Mouse (Mus musculus): ENCODE data around the gene Rit1.
"Not testable (repeated sequence)": the region's sequence is repeated elsewhere in the genome, so short reads cannot be mapped to it uniquely, and the experiment has no call there.

Gene Rit1

GRCm38 (mm10) chr3:88716399-88717197, at the start of gene Rit1:
Rit1 (plus strand) TSS chr3:88716838.
- peak; percentile 92 for DNase-seq (ENCODE audit: low read depth, low spot score)

DNA sequence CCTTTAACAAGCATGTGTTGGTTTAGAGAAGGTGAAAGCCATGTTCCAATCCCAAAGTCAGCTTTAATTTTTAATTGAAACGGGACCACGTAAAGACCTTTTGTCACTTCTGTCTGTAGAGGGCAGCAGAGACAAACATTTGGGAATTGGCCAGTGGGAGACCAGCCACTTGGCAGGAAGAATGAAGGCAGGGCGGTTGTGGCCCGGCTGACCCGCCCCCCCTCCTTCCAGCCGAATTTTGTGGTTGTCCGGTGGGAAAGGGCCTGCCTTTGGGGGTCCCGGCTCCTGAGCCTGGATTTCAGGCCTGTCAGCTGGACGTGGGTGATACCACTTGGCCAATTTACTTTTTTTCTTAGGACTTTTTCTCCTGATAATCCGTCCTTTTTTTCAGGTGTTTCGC, 39.2 kb upstream of the Rit1 start:
- peak; percentile 88 for DNase-seq (ENCODE audit: low read depth, low spot score)

DNA sequence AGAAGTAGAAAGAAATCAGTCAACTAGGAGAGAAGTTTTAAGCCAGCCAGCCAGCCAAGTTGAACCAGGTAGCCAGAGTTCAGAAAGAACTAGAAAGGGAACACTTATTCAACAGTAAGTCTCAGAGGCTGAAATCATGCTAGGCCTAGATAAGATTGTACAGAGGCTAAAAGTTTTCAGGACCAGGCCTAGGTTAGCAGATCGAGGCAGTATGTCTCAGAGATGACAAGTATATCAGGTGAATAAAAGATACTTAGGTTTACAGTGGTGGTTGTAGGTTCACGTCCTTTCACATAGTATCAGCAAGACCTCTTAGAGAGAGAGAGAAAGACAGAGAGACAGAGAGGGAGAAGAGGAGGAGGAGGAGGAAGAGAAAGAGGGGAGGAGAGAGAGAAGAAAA, 32.8 kb upstream of the Rit1 start:
- DNase-seq (ENCODE audit: low read depth, low spot score): no peak

- DNase-seq (ENCODE audit: low read depth, low spot score): no peak
These were observed 32.2 kb upstream of the Rit1 start for GRCm38 (mm10) chr3:88684236-88684979.

DNA sequence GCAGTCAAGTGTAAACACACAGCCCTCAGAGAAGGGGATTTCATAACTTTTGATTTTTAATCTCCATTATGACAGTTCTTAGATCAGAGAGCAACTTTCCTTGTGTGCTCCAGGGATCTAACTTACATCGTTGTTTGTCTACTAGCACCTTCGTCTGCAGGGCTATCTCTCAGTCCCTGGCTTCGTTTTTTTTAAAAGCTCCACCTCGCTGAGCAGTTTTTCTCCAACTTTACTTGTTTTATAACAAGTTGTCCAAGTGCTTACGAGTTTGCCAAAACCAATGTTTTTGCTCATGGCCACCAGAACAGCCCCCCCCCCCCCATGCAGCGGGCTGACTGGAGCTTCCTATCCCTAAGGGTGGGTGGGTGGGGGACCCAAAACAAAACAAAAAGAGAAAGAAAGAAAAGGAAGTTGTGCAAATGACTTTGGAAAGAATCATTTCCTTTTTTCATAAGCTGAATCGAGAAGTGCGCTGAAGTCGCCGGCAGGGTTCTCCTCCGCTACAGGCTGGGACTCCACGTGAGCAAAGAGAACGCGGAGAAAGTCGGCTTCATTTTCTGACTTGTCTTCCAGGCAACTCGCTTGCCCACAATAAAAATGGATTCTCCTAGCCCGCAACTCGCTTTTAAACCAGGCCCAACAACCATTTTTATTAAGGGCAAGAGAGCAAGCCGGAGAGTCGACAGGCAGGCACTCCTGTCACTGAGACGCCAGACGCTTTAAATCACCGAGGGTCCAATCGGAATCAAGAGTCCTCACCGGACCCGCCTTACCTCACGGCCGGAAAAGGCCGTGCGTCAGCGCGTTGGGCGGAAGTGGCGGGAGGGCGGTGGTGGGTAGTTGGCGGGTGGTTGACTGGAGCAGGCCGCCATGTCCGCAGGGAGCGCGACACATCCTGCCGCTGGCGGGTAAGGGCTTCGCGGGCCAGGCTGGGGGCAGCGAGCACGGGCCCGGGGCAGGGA, 31.4 kb upstream of the Rit1 start, which contains the start of gene Khdc4:
Gene Khdc4 (plus strand): TSS at position 824 of the 962 bp plus-strand sequence.
- DNase-seq (ENCODE audit: low read depth, low spot score): peak; percentile 100

DNA sequence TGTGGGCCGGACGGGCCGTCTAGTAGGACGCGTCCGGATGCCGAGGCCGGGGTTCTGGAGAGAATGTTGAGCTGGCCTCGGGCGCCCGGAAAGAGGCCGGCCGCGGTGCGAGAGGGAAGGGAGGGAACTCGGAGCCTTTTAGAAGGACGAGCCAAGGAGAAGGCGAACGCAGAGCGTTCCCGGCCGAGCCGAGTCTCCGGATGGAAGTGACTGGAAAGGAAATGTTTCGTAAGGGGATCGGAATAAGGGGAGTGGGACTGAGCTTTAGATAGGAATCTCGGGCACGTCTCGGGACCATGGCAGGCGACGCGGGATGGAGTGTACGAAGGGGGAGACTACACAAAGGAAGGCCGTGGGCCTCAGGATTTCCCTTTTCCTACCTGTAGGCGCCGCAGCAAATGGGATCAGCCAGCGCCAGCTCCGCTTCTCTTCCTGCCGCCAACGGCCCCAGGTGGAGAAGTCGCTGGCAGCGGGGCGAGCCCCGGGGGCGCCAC, 30.6 kb upstream of the Rit1 start:
- DNase-seq (ENCODE audit: low read depth, low spot score): peak; percentile 82

DNA sequence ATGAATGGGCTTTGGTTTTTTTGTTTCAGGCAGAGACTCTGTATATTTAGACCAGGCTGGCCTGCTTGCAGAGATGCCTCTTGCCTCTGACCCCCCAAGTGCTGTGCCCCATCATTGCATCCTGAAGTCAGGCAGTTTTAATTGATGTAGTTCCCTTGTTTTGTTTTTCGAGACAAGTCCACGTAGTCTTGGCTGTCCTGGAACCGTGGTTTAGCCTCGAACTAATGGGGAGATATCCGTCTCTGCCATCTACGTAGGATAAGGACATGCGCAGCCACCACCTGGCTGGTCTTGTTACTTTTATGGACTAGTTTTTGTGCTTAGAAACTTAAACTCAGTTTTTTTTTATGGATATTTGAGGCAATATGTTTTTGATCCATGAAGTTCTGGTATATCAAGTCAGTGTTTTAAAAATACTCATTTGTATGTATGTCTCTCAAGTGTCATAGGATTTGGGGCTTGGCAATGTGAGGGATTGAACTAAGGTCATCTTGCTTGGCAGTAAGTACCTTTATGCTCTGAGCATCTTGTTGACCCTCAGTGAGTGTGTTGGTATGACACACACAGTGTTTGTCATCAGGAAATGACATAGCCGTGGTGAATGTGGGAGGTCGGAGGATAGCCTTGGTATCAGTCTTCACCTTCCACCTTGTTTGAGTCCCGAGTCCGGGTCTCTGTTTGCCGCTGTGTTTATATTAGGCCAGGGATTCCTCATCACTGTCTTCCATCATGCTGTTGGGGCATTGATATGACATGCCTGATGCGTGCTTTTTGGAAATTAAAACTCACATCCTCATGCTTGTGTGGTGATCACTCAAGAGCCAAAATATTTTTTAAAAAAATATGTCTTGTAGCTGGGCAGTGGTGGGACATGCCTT, 29.7 kb upstream of the Rit1 start:
- no peak for DNase-seq (ENCODE audit: low read depth, low spot score)

GRCm38 (mm10) chr3:88689079-88689478, 27.6 kb upstream of the Rit1 start:
- DNase-seq (ENCODE audit: low read depth, low spot score): no peak

GRCm38 (mm10) chr3:88695545-88695944, 21.1 kb upstream of the Rit1 start:
- DNase-seq (ENCODE audit: low read depth, low spot score): no peak

DNA sequence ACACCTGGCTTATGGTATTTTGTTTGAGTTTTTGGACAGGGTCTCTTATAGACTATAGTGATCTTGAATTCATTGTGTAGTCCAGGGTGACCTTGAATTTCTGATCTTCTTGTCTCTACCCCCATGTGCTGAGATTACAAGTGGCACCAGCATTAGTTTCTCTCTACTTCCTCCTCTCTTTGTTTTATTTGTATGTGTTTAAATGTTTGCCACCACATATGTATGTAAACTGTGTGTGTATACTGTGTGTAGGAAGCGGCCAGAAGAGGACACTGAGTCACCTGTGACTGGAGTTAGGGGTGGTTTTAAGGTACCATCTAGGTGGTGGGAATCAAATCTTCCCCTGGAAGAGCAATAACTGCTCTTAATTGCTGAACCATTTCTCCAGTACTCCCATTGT, 18.6 kb upstream of the Rit1 start:
- no peak for DNase-seq (ENCODE audit: low read depth, low spot score)

DNA sequence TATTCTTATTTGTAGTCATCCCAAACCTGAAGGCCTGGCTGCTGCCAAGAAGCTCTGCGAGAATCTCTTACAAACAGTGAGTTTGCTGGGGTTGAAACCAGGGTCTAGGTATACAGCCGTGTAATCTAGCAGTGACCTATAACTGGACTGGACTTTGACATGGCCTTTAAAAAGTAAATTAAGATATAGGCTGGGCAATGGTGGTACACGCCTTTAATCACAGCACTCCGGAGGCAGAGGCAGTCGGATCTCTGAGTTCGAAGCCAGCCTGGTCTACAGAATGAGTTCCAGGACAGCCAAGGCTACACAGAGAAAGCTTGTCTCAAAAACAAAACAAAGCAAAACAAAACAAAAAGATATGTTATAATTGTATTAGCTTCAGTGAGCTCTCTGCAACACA, 17.8 kb upstream of the Rit1 start:
- DNase-seq (ENCODE audit: low read depth, low spot score): no peak

- no peak for DNase-seq (ENCODE audit: low read depth, low spot score)
These were observed 16.4 kb upstream of the Rit1 start for GRCm38 (mm10) chr3:88700247-88700646.

DNA sequence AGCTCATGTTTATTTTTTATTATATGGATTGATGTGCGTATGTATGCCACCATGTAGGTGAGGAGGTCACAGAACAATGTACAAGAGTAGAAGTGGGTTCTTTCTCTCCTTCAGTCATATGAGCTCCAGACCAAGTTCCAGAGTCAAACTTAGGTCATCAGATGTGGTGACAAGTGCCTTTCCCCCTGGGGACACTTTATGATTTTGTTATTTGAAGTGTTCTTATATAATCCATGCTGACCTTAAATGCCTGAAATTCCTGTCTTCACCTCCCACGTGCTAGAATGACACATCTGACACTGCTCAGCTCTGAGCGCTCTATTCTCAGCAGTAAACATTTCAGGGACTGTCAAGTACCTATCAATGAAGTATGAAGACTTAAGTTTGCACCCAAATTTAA, 15.4 kb upstream of the Rit1 start:
- no peak for DNase-seq (ENCODE audit: low read depth, low spot score)

- DNase-seq (ENCODE audit: low read depth, low spot score): no peak
These were observed 2.9 kb upstream of the Rit1 start for GRCm38 (mm10) chr3:88713709-88714108.

GRCm38 (mm10) chr3:88714725-88715124, 1.9 kb upstream of the Rit1 start:
- DNase-seq (ENCODE audit: low read depth, low spot score): no peak

GRCm38 (mm10) chr3:88715716-88716115, 922 bp upstream of the Rit1 start:
- DNase-seq (ENCODE audit: low read depth, low spot score): not testable (repeated sequence)

DNA sequence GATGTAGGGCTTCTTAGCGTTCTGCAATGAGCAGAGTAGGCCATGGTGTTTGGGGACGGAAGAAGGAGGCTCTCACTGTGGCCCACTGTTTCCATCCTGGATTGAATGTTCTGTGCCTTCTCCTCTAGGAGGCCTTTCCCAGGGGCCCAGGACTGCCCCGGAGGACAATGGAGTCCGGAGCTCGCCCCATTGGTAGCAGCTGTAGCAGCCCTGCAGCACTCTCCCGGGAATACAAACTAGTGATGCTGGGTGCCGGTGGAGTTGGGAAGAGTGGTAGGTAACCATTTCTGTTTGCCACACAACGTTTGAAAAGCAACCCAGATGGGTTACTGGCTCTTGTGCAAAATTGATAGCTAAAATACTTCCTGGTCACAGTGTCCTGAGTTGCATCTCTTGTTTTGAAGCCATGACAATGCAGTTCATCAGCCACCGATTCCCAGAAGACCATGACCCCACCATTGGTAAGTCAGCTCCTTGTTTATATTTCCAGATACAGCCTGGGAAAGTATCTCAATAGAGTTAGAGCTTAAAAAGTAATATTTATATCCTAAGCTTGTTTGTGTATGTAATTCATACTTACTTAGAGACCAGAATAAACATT, 660 bp downstream of the Rit1 start:
- DNase-seq (ENCODE audit: low read depth, low spot score): no peak

DNA sequence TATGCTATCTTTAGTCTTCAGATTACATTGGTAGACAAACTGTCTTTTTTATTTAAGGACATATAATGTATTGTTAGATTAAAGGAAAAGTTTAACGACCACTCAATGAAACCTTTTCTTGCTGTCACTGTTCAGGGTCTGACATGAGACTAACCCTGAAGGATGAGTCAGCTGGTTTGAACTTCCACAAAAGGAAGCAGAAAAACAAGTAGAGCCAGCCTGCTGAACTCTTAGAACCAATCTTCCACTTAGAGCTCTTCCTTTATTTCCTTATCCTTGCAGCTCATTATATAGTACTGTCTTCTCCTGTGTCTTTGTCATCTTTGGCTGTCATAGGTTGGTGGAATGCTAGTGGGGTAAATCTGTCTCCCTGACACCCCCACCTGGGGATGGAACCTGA, 1.2 kb downstream of the Rit1 start:
- no peak for DNase-seq (ENCODE audit: low read depth, low spot score)

- peak; percentile 23 for DNase-seq (ENCODE audit: low read depth, low spot score)
These were observed 2.5 kb downstream of the Rit1 start for GRCm38 (mm10) chr3:88719098-88719497.

DNA sequence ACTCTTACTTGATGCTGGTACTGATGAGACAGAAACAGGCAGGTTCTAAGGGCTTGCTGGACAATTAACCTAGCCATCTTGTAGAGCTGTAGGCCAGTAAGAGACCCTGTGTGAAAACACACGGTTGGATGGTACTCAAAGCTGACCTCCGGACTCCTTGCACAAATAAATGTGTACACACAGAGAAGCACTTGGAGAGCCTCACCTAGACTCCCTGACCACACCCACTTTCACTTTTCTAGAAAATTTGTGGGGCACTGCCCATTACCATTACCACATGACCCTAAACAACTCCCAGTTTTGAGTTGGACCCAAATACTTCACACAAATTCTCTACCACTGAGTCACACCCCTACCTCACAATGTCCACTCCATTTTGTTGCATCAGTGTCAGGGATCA, 19.9 kb downstream of the Rit1 start:
- DNase-seq (ENCODE audit: low read depth, low spot score): no peak
